Mouse (Mus musculus) E14TG2a.4 (cell line): ENCODE results near the gene Sostdc1.

ENCODE experiments used
- CTCF ChIP-seq: conservative IDR thresholded peaks from 2 replicates; pipeline ENCODE4 v1.5.1; 2014; ENCODE audit warnings: low read length
- NANOG ChIP-seq: IDR thresholded peaks from 2 replicates; pipeline ENCODE4 v1.6.1; 2014; ENCODE audit warnings: borderline replicate concordance, low read length, mixed read lengths
- POU5F1 ChIP-seq: IDR thresholded peaks from 2 replicates; pipeline ENCODE4 v1.6.1; 2014; ENCODE audit warnings: low read length, borderline replicate concordance

- TF ChIP-seq CTCF (no peak), POU5F1 (no peak), NANOG (no peak)
Observed at GRCm38 (mm10) chr12:36316056-36316455, 2.1 kb downstream of the Sostdc1 start.
